Mouse (Mus musculus) v-Abl transformed pro-B cells (cell line): ENCODE measurements around the gene Lrrc75a.

ENCODE experiments used
- in situ Hi-C, 2 experiments: fragments of 400-800 bp; cut with MboI; formaldehyde crosslinking; loops; one replicate each; pipeline ENCODE4 v1.15.1; 2025; ENCODE audit not compliant: unreplicated experiment in 2 of 2

Lrrc75a gene

GRCm38 (mm10) chr11:62646958-62647515 lies 1.3 kb downstream of the Lrrc75a start:
- in situ Hi-C loops: loop anchor here in 1 of 2 experiments (5.0 kb wide), 1 partner anchor 35 kb away; no protein-coding TSS in a partner anchor

GRCm38 (mm10) chr11:62646495-62646843 lies 1.9 kb downstream of the Lrrc75a start:
- in situ Hi-C loops: loop anchor here in 1 of 2 experiments (5.0 kb wide), 1 partner anchor 34 kb away; no protein-coding TSS in a partner anchor

- in situ Hi-C loops: loop anchor here in 1 of 2 experiments (5.0 kb wide), 1 partner anchor 34 kb away; no protein-coding TSS in a partner anchor
These were observed 2.4 kb downstream of the Lrrc75a start for GRCm38 (mm10) chr11:62645732-62646494.

- in situ Hi-C loops: loop anchor here in 1 of 2 experiments (5.0 kb wide), 1 partner anchor 33 kb away; no protein-coding TSS in a partner anchor
These were observed 3.0 kb downstream of the Lrrc75a start for GRCm38 (mm10) chr11:62645337-62645675.

- in situ Hi-C loops: loop anchor here in 1 of 2 experiments (5.0 kb wide), 1 partner anchor 32 kb away; no protein-coding TSS in a partner anchor
These were observed 3.6 kb downstream of the Lrrc75a start for GRCm38 (mm10) chr11:62644602-62645336.

GRCm38 (mm10) chr11:62643681-62644363 lies 4.5 kb downstream of the Lrrc75a start:
- in situ Hi-C loops: no loop called here

- in situ Hi-C loops: no loop called here
These were observed 5.2 kb downstream of the Lrrc75a start for GRCm38 (mm10) chr11:62643011-62643631.

- in situ Hi-C loops: no loop called here
These were observed 6.1 kb downstream of the Lrrc75a start for GRCm38 (mm10) chr11:62642023-62642844.

GRCm38 (mm10) chr11:62640378-62640777 lies 7.9 kb downstream of the Lrrc75a start:
- in situ Hi-C loops: no loop called here

- in situ Hi-C loops: no loop called here
These were observed 9.9 kb downstream of the Lrrc75a start for GRCm38 (mm10) chr11:62638402-62638801.

- in situ Hi-C loops: no loop called here
These were observed 10.5 kb downstream of the Lrrc75a start for GRCm38 (mm10) chr11:62637806-62638205.

- in situ Hi-C loops: no loop called here
These were observed 10.9 kb downstream of the Lrrc75a start for GRCm38 (mm10) chr11:62637401-62637800.

- in situ Hi-C loops: no loop called here
These were observed 11.5 kb downstream of the Lrrc75a start for GRCm38 (mm10) chr11:62636840-62637221.

- in situ Hi-C loops: no loop called here
These were observed 12.1 kb downstream of the Lrrc75a start for GRCm38 (mm10) chr11:62636105-62636839.

GRCm38 (mm10) chr11:62635406-62635805 lies 12.9 kb downstream of the Lrrc75a start:
- in situ Hi-C loops: no loop called here

GRCm38 (mm10) chr11:62631138-62631537 lies 17.2 kb downstream of the Lrrc75a start:
- in situ Hi-C loops: no loop called here

GRCm38 (mm10) chr11:62630225-62630821 lies 18.0 kb downstream of the Lrrc75a start:
- in situ Hi-C loops: no loop called here
